Mouse (Mus musculus) monocyte, adult 5-6 weeks (primary cell): ENCODE results near the gene Megf8. TPM values are rescaled to one million over a fixed set of nuclear protein-coding genes. Genes with fewer than 3 reads are reported as not detected.
"Not testable (repeated sequence)": the region's sequence is repeated elsewhere in the genome, so short reads cannot be mapped to it uniquely, and the experiment has no call there.

Source experiments
- ATAC-seq: fragments of 153-309, 156-312 bp; replicated peaks from 2 replicates; pipeline ENCODE4 v1.8.0; 2017; ENCODE audit warnings: mild to moderate bottlenecking; ENCODE audit not compliant: low TSS enrichment, insufficient number of reproducible peaks, severe bottlenecking, poor library complexity, low FRiP score
- total RNA-seq: library from RNA; stranded (forward); fragments of 200-1000, 200-491, 200-594 nt; gene quantifications from 3 replicates; pipeline ENCODE4 v1.2.3, GENCODE M21; 2017

Gene Megf8
- total RNA-seq, 1 experiment from 2014 or later, result 0.86 TPM

DNA sequence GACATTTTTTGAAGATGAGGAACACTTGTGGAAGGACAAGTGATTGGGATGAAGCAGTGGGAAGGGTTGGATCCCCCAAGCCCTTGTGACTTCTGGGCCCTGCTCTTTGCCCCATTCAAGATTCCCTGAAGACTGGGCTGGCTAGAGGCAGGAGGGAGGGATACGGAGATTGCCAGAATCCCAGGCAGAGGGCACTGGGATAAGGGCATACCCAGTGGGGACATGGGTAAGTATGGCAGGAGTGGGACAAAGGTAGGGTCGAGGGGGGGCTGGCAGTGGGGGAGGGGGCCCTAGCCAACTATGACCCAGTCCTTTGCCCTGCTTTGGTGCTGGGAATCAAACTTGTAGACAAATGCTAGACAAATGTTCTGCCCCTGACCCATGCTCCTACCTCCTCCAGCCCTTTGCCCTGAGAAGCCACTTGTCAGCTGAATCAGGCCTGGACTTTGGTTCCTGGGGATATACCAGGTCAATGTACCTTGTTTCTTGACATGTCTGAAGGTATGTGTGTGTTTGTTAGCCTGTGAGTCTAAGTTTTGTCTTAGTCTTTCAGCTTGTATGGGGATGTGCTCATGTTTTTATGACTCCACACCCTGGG is 75.0 kb downstream of the Megf8 start:
- no peak for ATAC-seq

DNA sequence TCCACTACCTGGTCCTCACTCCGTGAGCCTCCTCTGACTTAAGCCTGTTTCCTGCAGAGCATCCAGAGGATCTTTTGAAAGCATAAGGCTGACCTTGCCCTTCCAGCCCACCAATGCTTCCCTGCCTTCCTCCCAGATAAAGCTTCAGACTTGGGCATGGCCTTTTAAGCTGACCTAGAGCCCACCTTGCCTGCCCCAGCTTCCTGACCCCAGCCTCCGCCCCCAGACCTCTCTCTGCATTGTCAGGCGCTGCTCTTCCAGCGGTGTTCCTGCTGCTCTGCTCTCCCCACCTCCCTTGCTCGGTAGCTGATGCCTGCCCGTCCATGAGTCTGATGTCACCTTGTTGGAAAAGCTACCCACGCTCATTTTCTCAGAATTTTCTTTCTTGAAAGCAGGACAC is 75.9 kb downstream of the Megf8 start:
- ATAC-seq, result no peak

DNA sequence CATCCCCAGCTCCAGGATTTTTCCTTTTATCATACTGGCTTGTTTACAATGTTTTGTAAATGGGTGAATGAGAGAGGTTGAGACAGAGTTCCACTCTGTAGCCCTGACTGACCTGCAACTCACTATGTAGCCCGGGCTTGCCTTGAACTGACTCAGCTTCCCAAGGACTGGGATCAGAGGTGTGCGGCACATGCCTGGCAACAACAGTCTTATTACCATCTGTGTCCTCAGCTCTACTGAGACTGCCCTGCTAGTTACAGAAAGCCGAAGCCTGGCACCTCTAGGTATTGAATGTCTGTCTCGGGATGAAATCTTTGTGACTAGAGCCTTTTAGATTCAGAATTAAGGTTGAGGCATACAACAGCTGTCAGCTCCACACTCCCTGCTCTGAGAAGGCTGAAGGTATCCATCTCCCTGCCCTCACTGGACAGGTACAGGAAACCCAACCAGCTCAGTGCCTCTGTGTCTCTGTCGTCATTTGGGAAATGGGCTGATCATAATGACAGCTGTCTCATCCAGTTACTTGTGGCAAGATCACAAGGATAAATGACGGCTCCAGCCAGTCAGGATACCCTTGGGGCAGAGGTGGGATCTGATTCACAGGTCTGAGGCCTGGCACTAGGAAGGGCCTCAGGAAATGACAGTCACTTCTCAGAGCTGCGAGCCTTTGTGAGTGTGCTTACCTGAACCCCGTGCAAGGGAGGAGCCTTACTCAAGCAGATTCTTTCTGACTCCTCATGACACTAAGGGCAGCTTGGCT is 76.7 kb downstream of the Megf8 start:
- ATAC-seq, result no peak

DNA sequence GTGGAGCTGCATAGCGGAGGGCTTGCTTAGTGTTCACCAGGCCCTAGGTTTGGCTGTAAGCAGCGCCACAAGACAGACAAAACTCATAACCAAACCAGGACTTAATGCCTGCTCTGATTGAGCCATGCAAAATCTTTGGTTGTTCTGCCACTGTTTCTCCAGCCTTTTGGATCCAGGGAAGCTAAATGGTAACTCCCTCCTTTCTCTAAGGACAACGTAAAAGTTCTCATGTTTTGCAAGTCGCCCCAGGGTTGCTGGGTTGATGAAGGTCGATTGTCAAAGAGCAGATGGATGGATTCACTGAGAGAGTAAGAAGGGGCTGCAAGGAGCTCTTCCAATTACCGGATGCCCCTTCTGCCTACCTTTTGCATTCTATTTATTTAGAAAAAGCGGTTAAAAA is 77.8 kb downstream of the Megf8 start:
- ATAC-seq, result no peak

DNA sequence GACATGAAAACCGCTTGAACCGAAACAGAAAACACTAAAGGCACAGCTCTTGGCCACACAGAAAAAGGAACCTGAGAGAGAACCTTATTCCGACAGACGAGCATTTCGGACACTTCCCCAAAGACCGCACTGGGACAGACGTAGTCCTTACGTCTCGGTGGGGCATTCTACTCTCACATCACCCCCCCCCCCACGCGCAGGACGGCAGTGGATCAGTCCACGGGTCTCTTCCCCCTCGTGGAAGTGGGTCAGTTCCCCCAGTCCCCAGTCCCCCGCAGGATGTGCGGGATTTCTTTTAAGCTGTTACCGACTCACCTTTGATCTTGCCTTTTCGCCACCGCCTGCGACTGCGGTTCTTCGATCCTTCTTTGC is 78.2 kb downstream of the Megf8 start:
- peak; percentile 60 for ATAC-seq

DNA sequence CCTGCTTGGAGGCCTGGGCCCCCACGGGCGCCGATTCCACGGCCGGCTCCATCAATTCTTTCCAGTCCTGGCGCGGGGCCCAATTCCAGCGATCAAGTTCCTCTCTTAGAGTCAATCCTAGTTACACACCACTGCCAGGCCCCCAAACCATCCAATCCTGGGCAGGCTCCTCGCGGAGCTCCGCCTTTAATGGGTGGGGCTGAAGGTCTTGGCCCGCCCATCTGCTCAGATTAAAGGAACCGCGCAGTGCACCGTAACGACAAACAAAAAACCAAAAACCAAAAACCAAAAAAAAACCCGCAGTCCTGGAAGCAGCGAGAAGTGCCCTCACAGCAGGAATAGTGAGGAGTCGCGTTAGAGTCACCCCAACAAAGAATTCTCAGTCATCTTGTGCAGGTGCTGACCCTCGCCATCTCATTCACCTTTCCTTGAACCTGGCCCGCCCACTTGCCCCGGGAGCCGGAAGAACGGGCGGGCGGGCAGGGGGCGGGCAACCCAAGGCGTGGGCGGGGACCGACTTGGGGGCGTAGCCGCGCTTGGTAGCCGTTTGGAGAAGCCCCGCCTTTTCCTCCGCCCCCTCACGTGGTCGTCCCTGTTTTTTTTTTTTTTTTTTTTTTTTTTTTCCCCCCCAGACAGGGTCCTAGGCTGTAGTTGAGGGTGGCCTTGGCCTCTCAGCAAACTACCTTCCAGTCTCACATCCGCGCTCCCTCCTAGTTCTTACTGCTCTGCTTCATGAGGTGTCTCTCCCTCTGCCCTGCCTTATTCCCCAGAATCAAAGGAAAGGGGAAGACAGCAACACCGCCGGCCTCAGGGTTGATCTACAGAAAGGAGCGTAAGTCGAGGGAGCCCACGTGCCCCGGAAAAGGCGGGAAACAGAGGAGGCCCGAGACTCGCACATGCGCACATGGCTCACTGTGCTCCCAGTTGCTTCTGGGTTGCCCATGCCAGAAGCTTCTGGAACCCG is 78.9 kb downstream of the Megf8 start:
- peak; percentile 86 for ATAC-seq

DNA sequence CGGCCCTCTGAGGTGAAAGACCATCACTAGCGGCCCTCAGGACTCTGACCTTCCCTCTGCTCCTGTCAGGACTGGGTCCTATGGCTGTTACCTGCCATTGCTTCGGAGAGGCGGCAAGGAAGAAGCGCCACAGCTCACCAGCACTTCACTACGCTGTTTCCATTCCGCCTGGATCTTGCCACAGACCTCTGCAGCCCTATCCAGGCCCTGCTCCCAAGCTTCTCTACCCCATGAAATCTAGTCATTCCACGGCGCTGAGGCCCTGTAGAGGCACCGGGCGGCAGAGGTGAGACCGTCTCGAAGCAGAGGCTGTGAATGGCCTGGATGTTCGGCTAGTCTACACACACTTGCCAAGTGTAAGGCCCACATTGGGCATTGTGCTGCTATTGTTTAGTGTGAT is 79.7 kb downstream of the Megf8 start:
- no peak for ATAC-seq

DNA sequence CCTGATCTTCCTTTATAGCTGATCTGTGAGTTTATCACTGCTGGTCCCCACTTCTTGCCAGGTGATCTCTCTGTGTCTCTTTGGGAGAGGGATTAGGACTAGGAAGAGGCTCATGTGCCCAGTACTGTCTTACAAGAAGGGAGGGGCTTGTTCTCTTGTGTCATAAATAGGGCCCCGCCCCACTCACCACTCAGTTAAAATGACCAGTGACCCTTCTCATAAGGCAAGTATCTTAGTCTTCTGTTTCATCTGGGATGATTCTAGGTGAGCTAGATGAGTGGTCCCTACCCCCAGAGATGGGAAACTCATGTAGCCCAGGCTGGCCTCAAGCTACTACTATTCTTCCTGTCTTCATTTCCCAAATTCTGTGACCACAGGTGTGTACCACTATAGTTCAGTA is 81.6 kb downstream of the Megf8 start, which contains the start of gene Lipe:
Gene Lipe (minus strand): TSS at position 101 of the 400 bp plus-strand sequence.
- no peak for ATAC-seq

DNA sequence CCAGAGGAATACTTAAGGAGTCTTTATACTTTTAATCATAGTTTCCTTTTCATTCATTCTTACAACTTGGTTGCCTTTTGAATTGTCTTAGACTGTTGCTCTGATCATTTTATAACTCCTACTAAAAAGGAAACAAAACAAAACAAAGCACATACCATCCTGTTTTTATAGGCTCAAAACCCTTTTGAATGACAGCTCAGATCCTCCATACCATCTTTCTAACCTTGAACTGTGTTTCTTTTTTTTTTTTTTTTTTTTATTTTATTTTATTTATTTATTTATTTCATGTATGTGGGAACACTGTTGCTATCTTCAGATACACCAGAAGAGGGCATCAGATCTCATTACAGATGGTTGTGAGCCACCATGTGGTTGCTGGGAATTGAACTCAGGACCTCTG is 82.1 kb downstream of the Megf8 start:
- not testable (repeated sequence) for ATAC-seq

DNA sequence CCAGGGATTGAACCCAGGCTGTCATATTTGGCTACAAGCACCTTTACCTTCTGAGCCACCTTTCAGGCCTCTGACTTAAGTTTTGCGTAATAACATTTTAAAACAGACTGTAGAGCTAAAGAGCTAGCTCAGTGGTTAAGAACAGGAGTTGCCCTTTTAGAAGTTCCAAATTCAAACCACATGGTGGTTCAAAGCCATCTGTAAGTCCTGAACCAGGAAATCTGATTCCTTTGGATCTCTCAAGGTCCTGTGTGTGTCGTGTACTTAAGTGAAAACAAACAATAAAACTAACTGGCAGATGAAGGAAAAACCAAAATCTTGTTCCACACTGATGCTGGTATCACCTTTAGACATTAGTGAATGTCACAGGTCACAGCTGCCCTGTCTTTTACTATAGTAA is 84.6 kb downstream of the Megf8 start:
- ATAC-seq, result no peak

DNA sequence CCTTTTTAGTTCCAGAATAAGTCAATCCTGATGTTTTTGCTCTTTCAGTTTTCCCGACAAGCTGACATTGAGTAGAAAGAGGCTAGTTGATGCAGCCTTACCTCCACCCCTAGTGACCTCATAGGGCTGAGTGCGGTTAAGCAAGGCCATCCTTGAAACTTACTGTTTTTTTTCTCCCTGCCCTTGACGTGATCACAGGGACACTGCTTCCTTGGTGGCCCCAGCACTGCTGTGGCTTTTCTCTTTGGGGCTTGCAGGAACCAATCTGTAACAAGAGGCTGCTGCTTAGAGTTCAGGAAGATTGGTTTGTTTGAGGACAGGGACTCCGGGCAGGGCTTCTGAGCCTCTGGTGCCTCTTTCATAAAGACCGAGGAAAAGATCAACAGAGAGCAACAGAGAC is 85.0 kb downstream of the Megf8 start:
- no peak for ATAC-seq

DNA sequence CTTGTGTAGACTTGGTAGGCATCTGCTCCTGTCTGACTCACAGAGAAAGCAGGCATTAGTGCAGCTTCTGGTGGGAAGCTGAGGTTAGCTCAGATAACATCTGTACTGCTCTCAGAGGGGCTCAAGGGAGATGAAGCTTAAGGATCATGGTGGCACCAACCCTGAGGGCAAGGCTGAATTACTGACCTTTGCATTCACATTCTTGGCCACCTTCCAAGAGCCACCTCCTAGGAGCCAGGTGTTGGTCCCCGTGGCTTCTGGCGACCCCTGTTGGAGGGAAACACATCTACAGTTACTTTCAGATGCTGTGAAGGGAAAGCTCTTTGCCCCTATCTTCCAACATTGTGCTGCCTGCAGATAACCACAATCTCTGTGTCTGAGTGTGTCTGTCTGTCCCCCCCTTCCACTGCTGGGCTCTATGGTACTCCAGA is 85.7 kb downstream of the Megf8 start:
- peak; percentile 75 for ATAC-seq

DNA sequence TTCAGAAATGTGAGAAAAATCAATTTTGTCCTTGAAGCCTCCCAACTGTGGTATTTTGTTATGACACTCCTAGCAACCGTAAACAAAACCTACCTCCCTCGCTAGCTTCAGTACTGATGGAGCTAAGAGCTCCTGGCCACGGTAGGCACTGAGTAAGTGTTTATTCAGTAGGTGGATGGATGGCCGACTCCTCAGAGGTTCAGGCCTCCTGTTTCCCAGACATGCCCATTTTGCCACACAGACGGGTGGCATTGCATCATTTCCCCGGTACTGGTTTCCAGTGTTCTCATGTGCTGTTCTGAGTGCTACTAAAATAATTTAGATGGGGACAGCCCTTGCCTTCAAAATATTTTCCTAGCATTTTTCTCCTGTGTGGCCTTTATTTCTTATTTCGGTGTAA is 89.5 kb downstream of the Megf8 start:
- ATAC-seq, result no peak

DNA sequence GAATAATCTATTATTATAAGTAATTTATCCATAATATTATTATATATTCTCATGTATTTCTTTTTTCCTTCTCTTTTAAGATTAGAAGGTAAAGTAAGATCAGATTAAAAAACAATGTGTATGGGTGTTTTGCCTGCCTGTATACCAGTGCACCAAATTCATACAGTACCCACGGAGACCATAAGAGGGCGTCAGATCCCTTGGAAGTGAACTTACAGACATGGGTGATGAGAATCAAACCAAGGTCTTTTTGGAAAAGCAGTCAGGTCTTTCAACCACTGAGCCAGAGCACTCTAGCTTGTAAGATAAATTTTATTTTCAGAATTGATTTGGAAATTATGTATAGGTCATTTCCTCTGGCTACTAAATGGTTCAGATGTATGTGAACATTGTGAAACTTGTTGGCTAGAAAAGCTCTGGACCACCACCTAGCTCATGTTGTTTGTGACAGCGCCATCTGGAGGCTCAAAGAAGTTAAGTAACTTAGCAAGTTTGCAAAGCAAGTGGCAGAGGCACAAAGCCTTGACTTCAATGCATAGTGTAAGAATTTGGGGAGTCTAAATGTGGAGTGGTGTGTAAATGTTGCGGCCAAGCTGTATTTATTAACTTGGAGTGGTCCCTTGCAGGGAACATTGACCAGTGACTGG is 92.3 kb downstream of the Megf8 start:
- no peak for ATAC-seq

DNA sequence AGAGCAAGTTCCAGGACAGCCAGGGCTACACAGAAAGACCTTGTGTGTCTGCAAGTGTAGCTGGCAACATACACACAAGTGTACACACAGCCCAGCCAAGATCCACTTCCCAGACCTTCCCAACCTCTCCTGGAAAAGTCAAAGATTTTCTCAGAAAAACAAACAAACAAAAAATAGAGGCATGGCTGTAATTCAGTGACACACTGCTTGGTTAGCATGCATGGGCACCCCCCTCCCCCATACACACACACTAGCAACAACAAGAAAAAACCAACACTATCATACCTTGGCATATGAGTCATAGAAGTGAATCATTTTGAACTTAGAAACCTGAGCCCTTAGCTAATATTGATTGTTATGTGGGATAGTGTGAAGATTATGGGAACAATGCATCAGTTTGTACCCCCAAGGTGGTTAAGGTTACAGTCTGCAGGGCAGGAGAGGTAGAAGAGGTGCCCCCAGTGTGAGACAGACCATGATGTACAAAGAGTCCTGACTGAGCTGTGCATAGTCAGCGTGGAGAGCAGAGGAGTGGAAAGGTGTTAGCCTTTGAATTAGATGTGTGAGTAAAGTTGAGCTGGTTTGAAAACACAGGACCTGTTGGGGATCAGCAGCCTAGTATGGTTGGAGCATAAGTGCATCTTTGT is 94.1 kb downstream of the Megf8 start:
- ATAC-seq, result no peak

DNA sequence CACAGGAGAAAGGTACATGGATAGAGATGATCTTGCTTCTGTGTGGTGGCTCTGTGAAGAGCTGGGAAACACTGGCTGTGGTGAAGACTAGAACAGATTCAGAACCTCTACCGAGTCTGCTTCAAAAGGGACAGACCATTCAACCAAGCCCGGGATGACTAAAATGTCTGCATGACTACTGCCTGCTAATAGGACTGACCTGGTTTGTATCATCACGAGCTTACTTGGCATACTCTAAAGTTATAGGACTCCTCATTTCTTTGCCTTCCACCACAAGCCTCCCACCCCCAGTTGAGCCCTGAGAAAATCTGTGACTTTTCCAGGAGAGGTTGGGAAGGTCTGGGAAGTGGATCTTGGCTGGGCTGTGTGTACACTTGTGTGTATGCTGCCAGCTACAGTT is 94.9 kb downstream of the Megf8 start:
- ATAC-seq, result no peak

DNA sequence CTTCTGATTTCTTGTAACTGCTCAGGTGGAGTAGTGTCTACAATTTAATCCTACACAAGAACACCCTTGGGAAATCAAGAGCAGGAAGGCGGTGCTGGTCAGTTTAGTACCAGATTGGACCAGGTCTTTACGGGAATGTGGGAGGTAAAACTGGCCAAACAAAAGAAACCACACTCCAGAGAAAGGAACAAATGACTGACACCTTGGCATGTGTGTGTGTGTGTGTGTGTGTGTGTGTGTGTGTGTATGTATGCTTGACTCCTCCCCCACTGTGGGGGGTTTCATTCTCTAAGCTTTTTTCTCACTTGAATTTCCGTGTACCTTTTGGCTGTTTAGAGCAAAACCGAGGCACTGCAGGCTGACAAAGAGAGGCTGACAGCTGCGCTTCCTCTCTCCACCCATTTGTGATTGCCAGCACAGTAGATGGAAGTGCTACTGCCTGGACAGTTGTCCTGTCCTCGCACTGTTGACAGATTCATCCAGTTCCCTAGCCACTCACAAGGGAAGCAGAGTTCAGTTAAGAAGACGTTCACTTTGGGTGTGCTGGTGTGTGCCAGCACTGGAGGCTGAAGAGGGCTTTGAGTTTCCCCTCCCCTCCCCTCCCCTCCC is 96.0 kb downstream of the Megf8 start, which contains the start of gene Cxcl17:
Gene Cxcl17 (minus strand): TSS at position 54 of the 609 bp plus-strand sequence.
- no peak for ATAC-seq
